8 mouse cellular contexts compared by ENCODE assay signal in genomic region chr11:107548204-107548975, GRCm38 (mm10). TPM values are rescaled to one million over a fixed set of nuclear protein-coding genes. Genes with fewer than 3 reads are reported as not detected.
DNase-seq lines count a peak whose midpoint lies in the region; ATAC-seq and TF ChIP-seq lines count a peak whose summit lies in the region.

No protein-coding gene starts in this region.

- peak overlapping the region; percentile 88 for H3K9ac ChIP-seq in forebrain, embryonic 11.5 days (ENCODE audit: low read length)
- peak overlapping the region; percentile 95 for H3K9ac ChIP-seq in intestine, embryonic 16.5 days (ENCODE audit: low read depth, low read length)
- H3K9ac ChIP-seq in lung, postnatal 0 days (replicated peaks; ENCODE audit: low read depth): peak overlapping the region; percentile 97

- no peak for TF ChIP-seq CTCF in lung, postnatal 0 days (IDR thresholded peaks at IDR 0.05)

- H3K27ac ChIP-seq in forebrain, embryonic 11.5 days (ENCODE audit: low read depth, low read length): peak overlapping the region; percentile 57
- peak overlapping the region; percentile 80 for H3K27ac ChIP-seq in intestine, embryonic 16.5 days (ENCODE audit: low read length)
- peak overlapping the region; percentile 80 for H3K27ac ChIP-seq in lung, postnatal 0 days (ENCODE audit: low read length)

- H3K4me2 ChIP-seq in forebrain, embryonic 11.5 days (ENCODE audit: low read depth, low read length, severe bottlenecking): peak overlapping the region; percentile 98
- H3K4me2 ChIP-seq in intestine, embryonic 16.5 days (ENCODE audit: low read depth, low read length): peak overlapping the region; percentile 100
- peak overlapping the region; percentile 99 for H3K4me2 ChIP-seq in lung, postnatal 0 days (replicated peaks; ENCODE audit: low read depth, low read length)

- WGBS in forebrain, embryonic 11.5 days: 7% methylated on average over 37 of the region's 39 CpGs
- WGBS in intestine, embryonic 16.5 days: 6% methylated on average over 38 of the region's 39 CpGs
- 3% methylated on average over 34 of the region's 39 CpGs for WGBS in lung, postnatal 0 days

- DNase-seq in left cerebral cortex, postnatal 4 days: peak; percentile 36
- DNase-seq in left cerebral cortex, adult 11 months (ENCODE audit: low spot score): no peak
- peak; percentile 49 for DNase-seq in R1 (ENCODE audit: low read depth, low spot score)
- DNase-seq in forebrain, embryonic 11.5 days (ENCODE audit: low spot score): peak; percentile 71
- DNase-seq in lung, postnatal 0 days (ENCODE audit: low spot score): peak; percentile 20
- peak; percentile 6 to 10 for DNase-seq in spleen, postnatal 36 days (ENCODE audit: low spot score in 2 of 2)
- no peak for DNase-seq in gastrocnemius, postnatal 36 days

- no peaks in the 10 kb centered on the region for H3K36me3 ChIP-seq in forebrain, embryonic 11.5 days (ENCODE audit: control insufficient read depth, insufficient read depth, low read length)
- H3K36me3 ChIP-seq in intestine, embryonic 16.5 days (ENCODE audit: control insufficient read depth, insufficient read depth, low read length): no peaks in the 10 kb centered on the region
- no peaks in the 10 kb centered on the region; the same call in 1 of the 2 replicates for H3K36me3 ChIP-seq in lung, postnatal 0 days (ENCODE audit: insufficient read depth, low read length)

- no peak for TF ChIP-seq EP300 in lung, postnatal 0 days (IDR thresholded peaks at IDR 0.05)

- H3K9me3 ChIP-seq in forebrain, embryonic 11.5 days (ENCODE audit: control insufficient read depth, low read length): no peaks in the 10 kb centered on the region
- H3K9me3 ChIP-seq in intestine, embryonic 16.5 days (ENCODE audit: control insufficient read depth, low read length): no peaks in the 10 kb centered on the region
- H3K9me3 ChIP-seq in lung, postnatal 0 days (ENCODE audit: low read length): no peaks in the 10 kb centered on the region

- no peaks in the 10 kb centered on the region; the same call in 1 of the 2 replicates for H3K27me3 ChIP-seq in forebrain, embryonic 11.5 days (ENCODE audit: control insufficient read depth, insufficient read depth, low read length)
- no peaks in the 10 kb centered on the region for H3K27me3 ChIP-seq in intestine, embryonic 16.5 days (replicated peaks; ENCODE audit: control insufficient read depth, insufficient read depth, low read length)
- H3K27me3 ChIP-seq in lung, postnatal 0 days (replicated peaks; ENCODE audit: insufficient read depth, low read length): no peaks in the 10 kb centered on the region

- 0 out of 2 replicates have a peak, but pooled peaks cover 3% of the 10 kb centered on the region for H3K4me1 ChIP-seq in forebrain, embryonic 11.5 days (replicated peaks; ENCODE audit: control insufficient read depth, insufficient read depth, low read length)
- peaks cover 3% of the 10 kb centered on the region; the same call in 1 of the 2 replicates for H3K4me1 ChIP-seq in intestine, embryonic 16.5 days (ENCODE audit: control insufficient read depth, insufficient read depth, low read length)
- H3K4me1 ChIP-seq in lung, postnatal 0 days (ENCODE audit: insufficient read depth, low read depth, low read length): no peaks in the 10 kb centered on the region; the same call in 1 of the 2 replicates

- H3K4me3 ChIP-seq in forebrain, embryonic 11.5 days (ENCODE audit: low read depth, low read length): peak overlapping the region; percentile 95
- H3K4me3 ChIP-seq in intestine, embryonic 16.5 days (ENCODE audit: low read length): peak overlapping the region; percentile 99
- peak overlapping the region; percentile 91 for H3K4me3 ChIP-seq in lung, postnatal 0 days (ENCODE audit: low read depth, low read length)

- intact Hi-C loops in left cerebral cortex, postnatal 4 days (cut with DNase I): no loop called here
- intact Hi-C loops in gastrocnemius, postnatal 36 days (cut with DNase I): loop anchor here (5.0 kb wide), 1 partner anchor 36 kb away; no protein-coding TSS in a partner anchor

- peak; percentile 54 for ATAC-seq in forebrain, embryonic 11.5 days (replicated peaks; ENCODE audit: low FRiP score)
- ATAC-seq in intestine, embryonic 16.5 days: peak; percentile 19; the same call in 1 of the 2 replicates
- peak; percentile 18 for ATAC-seq in lung, postnatal 0 days

RNA-seq across cellular contexts. Expression of gene Helz, which starts 0.7 kb away (rescaled TPM):
- 10 to 100 TPM; 34.9 to 38.6 TPM for total RNA-seq in left cerebral cortex, postnatal 4 days (2021)
- polyA plus RNA-seq in forebrain, embryonic 11.5 days (2014; fragmentation: Nextera tagmentation; extraction: Ambion mirVana): 25.4 and 27.4 TPM in 2 replicates
- 12.8 and 13.5 TPM in 2 replicates for polyA plus RNA-seq in intestine, embryonic 16.5 days (2015; fragmentation: Nextera tagmentation; extraction: Ambion mirVana)
- 8.4 and 9.9 TPM in 2 replicates for polyA plus RNA-seq in lung, postnatal 0 days (2015; fragmentation: Nextera tagmentation; extraction: Ambion mirVana)
- 10 to 100 TPM; 13.9 to 14.2 TPM for total RNA-seq in gastrocnemius, postnatal 36 days (2021)

Comparison
In these comparisons a context has a peak if more than half of its experiments do, and no peak if none do; other contexts are left out.
1. DNase-seq: peak in left cerebral cortex, postnatal 4 days (single experiment), R1 (single experiment), forebrain, embryonic 11.5 days (single experiment), lung, postnatal 0 days (single experiment) and spleen, postnatal 36 days (2 of 2); none in left cerebral cortex, adult 11 months (single experiment) and gastrocnemius, postnatal 36 days (0 of 2).
2. Peak in every context shown above with its lines, with median percentiles within 50 percentile points of each other: ATAC-seq, H3K27ac ChIP-seq, H3K4me2 ChIP-seq, H3K4me3 ChIP-seq and H3K9ac ChIP-seq.